Mouse (Mus musculus) stomach, postnatal 0 days (tissue): ENCODE measurements around the gene Pole4. TPM values are rescaled to one million over a fixed set of nuclear protein-coding genes. Genes with fewer than 3 reads are reported as not detected.
"Not testable (repeated sequence)": the region's sequence is repeated elsewhere in the genome, so short reads cannot be mapped to it uniquely, and the experiment has no call there.

Experiments used
- ATAC-seq: fragments of 200-750 bp; cut with Nextera tagmentation; 2 replicates; pipeline ENCODE4 v1.8.0; 2017; ENCODE audit not compliant: low FRiP score, low TSS enrichment
- DNase-seq: peaks from one replicate; pipeline ENCODE4 v3.0.0-alpha.2; 2016; ENCODE audit warnings: low spot score
- H3K27ac ChIP-seq: fragments of 300-500 bp; sonication (generic); replicated peaks from 2 replicates; pipeline ENCODE4 v1.5.1; 2014; ENCODE audit warnings: mild to moderate bottlenecking, control low read depth
- H3K27me3 ChIP-seq: fragments of 300-500 bp; sonication (generic); 2 replicates; pipeline ENCODE4 v1.6.1; 2014; ENCODE audit warnings: low read length; ENCODE audit not compliant: control insufficient read depth, insufficient read depth
- H3K36me3 ChIP-seq: fragments of 300-500 bp; sonication (generic); 2 replicates; pipeline ENCODE4 v1.6.1; 2014; ENCODE audit warnings: low read length, mixed read lengths; ENCODE audit not compliant: control insufficient read depth, insufficient read depth
- H3K4me1 ChIP-seq: fragments of 300-500 bp; sonication (generic); replicated peaks from 2 replicates; pipeline ENCODE4 v1.6.1; 2014; ENCODE audit warnings: antibody characterized with exemption; ENCODE audit not compliant: control insufficient read depth, insufficient read depth
- H3K4me2 ChIP-seq: fragments of 300-500 bp; sonication (generic); replicated peaks from 2 replicates; pipeline ENCODE4 v1.6.1; 2014; ENCODE audit warnings: low read depth, mild to moderate bottlenecking, control low read depth, moderate library complexity
- H3K4me3 ChIP-seq: fragments of 300-500 bp; sonication (generic); 2 replicates; pipeline ENCODE4 v1.5.1; 2014; ENCODE audit warnings: low read depth, low read length, control low read depth
- H3K9ac ChIP-seq: fragments of 300-500 bp; sonication (generic); 2 replicates; pipeline ENCODE4 v1.6.1; 2014; ENCODE audit warnings: mild to moderate bottlenecking, low read length, control low read depth, mixed read lengths
- H3K9me3 ChIP-seq: fragments of 300-500 bp; sonication (generic); 2 replicates; pipeline ENCODE4 v1.6.1; 2016; ENCODE audit warnings: low read length; ENCODE audit not compliant: control insufficient read depth
- CTCF ChIP-seq: IDR thresholded peaks from 2 replicates; pipeline ENCODE4 v1.5.1; 2016; ENCODE audit warnings: antibody characterized with exemption, low read depth, mild to moderate bottlenecking, moderate library complexity
- EP300 ChIP-seq: optimal IDR thresholded peaks from 2 replicates; pipeline ENCODE3; 2016; ENCODE audit warnings: antibody characterized with exemption
- WGBS: fragments of 180-500 bp; shearing (Covaris S2); extraction: QIAGEN DNeasy Blood & Tissue Kit; methylation state at CpG from one replicate; pipeline ENCODE4 v1.1.7; 2014; 5-methylcytosine and 5-hydroxymethylcytosine counted together
- polyA plus RNA-seq: library from polyadenylated mRNA; unstranded; fragments of >200 nt; fragmentation: Nextera tagmentation; extraction: Ambion mirVana; gene quantifications from 2 replicates; pipeline ENCODE4 v1.2.1, GENCODE M21; 2015

Pole4 gene
- polyA plus RNA-seq, 1 experiment from 2014 or later: 84.5 TPM

- WGBS: 44% methylated on average over 5 of the region's 5 CpGs
- Histone ChIP-seq H3K4me1 (no peaks in the 10 kb centered on the region), H3K9ac (no peak overlapping the region), H3K27me3 (no peaks in the 10 kb centered on the region), H3K4me3 (no peak overlapping the region), H3K36me3 (no peaks in the 10 kb centered on the region), H3K27ac (no peak overlapping the region), H3K4me2 (no peak overlapping the region), H3K9me3 (no peaks in the 10 kb centered on the region)
- ATAC-seq (no peak), DNase-seq (no peak)
- no peak for TF ChIP-seq EP300
- TF ChIP-seq CTCF: no peak
These were observed 5.3 kb downstream of the Pole4 start for GRCm38 (mm10) chr6:82699831-82700230.

GRCm38 (mm10) chr6:82696736-82697135 is 8.4 kb downstream of the Pole4 start:
- H3K9ac ChIP-seq: no peak overlapping the region
- no peak for DNase-seq
- ATAC-seq: no peak
- H3K27me3 ChIP-seq: no peaks in the 10 kb centered on the region
- no peaks in the 10 kb centered on the region for H3K36me3 ChIP-seq
- TF ChIP-seq CTCF: no peak
- TF ChIP-seq EP300: no peak
- H3K27ac ChIP-seq: no peak overlapping the region
- no peaks in the 10 kb centered on the region for H3K9me3 ChIP-seq
- no peak overlapping the region for H3K4me3 ChIP-seq
- no peaks in the 10 kb centered on the region for H3K4me1 ChIP-seq
- WGBS: 87% methylated on average over 3 of the region's 3 CpGs
- no peak overlapping the region for H3K4me2 ChIP-seq

- Histone ChIP-seq H3K9ac (no peak overlapping the region), H3K4me3 (no peak overlapping the region), H3K36me3 (no peaks in the 10 kb centered on the region), H3K4me2 (no peak overlapping the region), H3K4me1 (no peaks in the 10 kb centered on the region), H3K27me3 (no peaks in the 10 kb centered on the region), H3K27ac (no peak overlapping the region), H3K9me3 (no peaks in the 10 kb centered on the region)
- TF ChIP-seq CTCF (no peak), EP300 (no peak)
- 61% methylated on average over 13 of the region's 13 CpGs for WGBS
- ATAC-seq (no peak), DNase-seq (no peak)
These were observed 10.5 kb downstream of the Pole4 start for GRCm38 (mm10) chr6:82694668-82695067.

- no peak for ATAC-seq
- no peak overlapping the region for H3K9ac ChIP-seq
- no peak overlapping the region for H3K4me3 ChIP-seq
- WGBS: 86% methylated on average over 4 of the region's 4 CpGs
- H3K27ac ChIP-seq: no peak overlapping the region
- no peaks in the 10 kb centered on the region for H3K4me1 ChIP-seq
- H3K27me3 ChIP-seq: no peaks in the 10 kb centered on the region
- no peak for TF ChIP-seq CTCF
- TF ChIP-seq EP300: no peak
- DNase-seq: no peak
- no peaks in the 10 kb centered on the region for H3K36me3 ChIP-seq
- no peak overlapping the region for H3K4me2 ChIP-seq
- H3K9me3 ChIP-seq: no peaks in the 10 kb centered on the region
These were observed 15.7 kb downstream of the Pole4 start for GRCm38 (mm10) chr6:82689474-82689873.

GRCm38 (mm10) chr6:82688586-82688985 is 16.6 kb downstream of the Pole4 start:
- ATAC-seq, H3K27ac ChIP-seq, H3K4me3 ChIP-seq, DNase-seq, H3K9me3 ChIP-seq, H3K4me1 ChIP-seq, H3K9ac ChIP-seq, H3K36me3 ChIP-seq, H3K4me2 ChIP-seq, H3K27me3 ChIP-seq: not testable (repeated sequence)
- 66% methylated on average over 5 of the region's 5 CpGs for WGBS

GRCm38 (mm10) chr6:82684136-82684535 is 21.0 kb downstream of the Pole4 start:
- H3K4me2 ChIP-seq: no peak overlapping the region
- H3K4me1 ChIP-seq: no peaks in the 10 kb centered on the region
- H3K27ac ChIP-seq: no peak overlapping the region
- no peak overlapping the region for H3K4me3 ChIP-seq
- no peak overlapping the region for H3K9ac ChIP-seq
- no peak for TF ChIP-seq EP300
- TF ChIP-seq CTCF: no peak
- H3K36me3 ChIP-seq: no peaks in the 10 kb centered on the region
- H3K9me3 ChIP-seq: no peaks in the 10 kb centered on the region
- no peaks in the 10 kb centered on the region for H3K27me3 ChIP-seq
- ATAC-seq (no peak), DNase-seq (no peak)

- not testable (repeated sequence) for H3K9me3 ChIP-seq, H3K27me3 ChIP-seq, H3K4me2 ChIP-seq, H3K4me3 ChIP-seq, ATAC-seq, H3K9ac ChIP-seq, H3K36me3 ChIP-seq, H3K4me1 ChIP-seq, H3K27ac ChIP-seq, DNase-seq
- WGBS: 73% methylated on average over 2 of the region's 2 CpGs
These were observed 25.9 kb downstream of the Pole4 start for GRCm38 (mm10) chr6:82679286-82679685.

GRCm38 (mm10) chr6:82677629-82678028 is 27.5 kb downstream of the Pole4 start:
- H3K4me2 ChIP-seq, H3K4me1 ChIP-seq, H3K27ac ChIP-seq, DNase-seq, H3K4me3 ChIP-seq, H3K36me3 ChIP-seq, ATAC-seq, H3K9me3 ChIP-seq, H3K9ac ChIP-seq, H3K27me3 ChIP-seq: not testable (repeated sequence)
- 77% methylated on average over 3 of the region's 3 CpGs for WGBS
